Mouse (Mus musculus): ENCODE measurements at regions not wholly inside any gene's neighbourhood (a gene's known extent, or its start where the extent isn't known, plus 50 kb on each side); places are given as distances from the start of the nearest gene placed in this dataset.

GRCm38 (mm10) chr11:114446617-114447460, 221.5 kb upstream of the Rpl38 start:
- peak; percentile 51; the same call in 1 of the 2 replicates for ATAC-seq (replicated peaks; ENCODE audit: low FRiP score, poor library complexity, severe bottlenecking)

- ATAC-seq (replicated peaks; ENCODE audit: low FRiP score, poor library complexity, severe bottlenecking), result no peak
These were observed 222.2 kb upstream of the Rpl38 start for GRCm38 (mm10) chr11:114446075-114446616.

GRCm38 (mm10) chr11:114444211-114444610, 224.1 kb upstream of the Rpl38 start:
- ATAC-seq (replicated peaks; ENCODE audit: low FRiP score, poor library complexity, severe bottlenecking), result no peak

GRCm38 (mm10) chr11:114443444-114443843, 224.9 kb upstream of the Rpl38 start:
- ATAC-seq (replicated peaks; ENCODE audit: low FRiP score, poor library complexity, severe bottlenecking), result no peak

- no peak for ATAC-seq (replicated peaks; ENCODE audit: low FRiP score, poor library complexity, severe bottlenecking)
These were observed 229.0 kb upstream of the Rpl38 start for GRCm38 (mm10) chr11:114439314-114439713.

GRCm38 (mm10) chr11:114435788-114436187, 232.5 kb upstream of the Rpl38 start:
- ATAC-seq (replicated peaks; ENCODE audit: low FRiP score, poor library complexity, severe bottlenecking), result no peak

GRCm38 (mm10) chr11:114433561-114433960, 234.8 kb upstream of the Rpl38 start:
- ATAC-seq (replicated peaks; ENCODE audit: low FRiP score, poor library complexity, severe bottlenecking), result no peak

GRCm38 (mm10) chr11:114425447-114425846, 242.9 kb upstream of the Rpl38 start:
- ATAC-seq (replicated peaks; ENCODE audit: low FRiP score, poor library complexity, severe bottlenecking), result no peak

GRCm38 (mm10) chr11:114423322-114423721, 245.0 kb upstream of the Rpl38 start:
- ATAC-seq (replicated peaks; ENCODE audit: low FRiP score, poor library complexity, severe bottlenecking), result no peak

- no peak for ATAC-seq (replicated peaks; ENCODE audit: low FRiP score, poor library complexity, severe bottlenecking)
These were observed 249.3 kb upstream of the Rpl38 start for GRCm38 (mm10) chr11:114419002-114419401.

GRCm38 (mm10) chr11:114416168-114416567, 252.2 kb upstream of the Rpl38 start:
- ATAC-seq (replicated peaks; ENCODE audit: low FRiP score, poor library complexity, severe bottlenecking), result no peak

GRCm38 (mm10) chr11:114404401-114404800, 263.9 kb upstream of the Rpl38 start:
- ATAC-seq (replicated peaks; ENCODE audit: low FRiP score, poor library complexity, severe bottlenecking), result no peak

- ATAC-seq (replicated peaks; ENCODE audit: low FRiP score, poor library complexity, severe bottlenecking), result no peak
These were observed 265.6 kb upstream of the Rpl38 start for GRCm38 (mm10) chr11:114402556-114403320.

- no peak for ATAC-seq (replicated peaks; ENCODE audit: low FRiP score, poor library complexity, severe bottlenecking)
These were observed 267.6 kb upstream of the Rpl38 start for GRCm38 (mm10) chr11:114400701-114401100.

- no peak for ATAC-seq (replicated peaks; ENCODE audit: low FRiP score, poor library complexity, severe bottlenecking)
These were observed 276.2 kb upstream of the Rpl38 start for GRCm38 (mm10) chr11:114392161-114392560.

- ATAC-seq (replicated peaks; ENCODE audit: low FRiP score, poor library complexity, severe bottlenecking), result no peak
These were observed 276.8 kb upstream of the Rpl38 start for GRCm38 (mm10) chr11:114391553-114391952.

- no peak for ATAC-seq (replicated peaks; ENCODE audit: low FRiP score, poor library complexity, severe bottlenecking)
These were observed 281.2 kb upstream of the Rpl38 start for GRCm38 (mm10) chr11:114387091-114387490.

- ATAC-seq (replicated peaks; ENCODE audit: low FRiP score, poor library complexity, severe bottlenecking), result no peak
These were observed 288.9 kb upstream of the Rpl38 start for GRCm38 (mm10) chr11:114379411-114379824.

GRCm38 (mm10) chr11:114375921-114376320, 292.4 kb upstream of the Rpl38 start:
- ATAC-seq (replicated peaks; ENCODE audit: low FRiP score, poor library complexity, severe bottlenecking), result no peak

- ATAC-seq (replicated peaks; ENCODE audit: low FRiP score, poor library complexity, severe bottlenecking), result no peak
These were observed 297.6 kb upstream of the Rpl38 start for GRCm38 (mm10) chr11:114370708-114371107.

- ATAC-seq (replicated peaks; ENCODE audit: low FRiP score, poor library complexity, severe bottlenecking), result no peak
These were observed 300.5 kb upstream of the Rpl38 start for GRCm38 (mm10) chr11:114367779-114368178.
